Mouse (Mus musculus) bone marrow, adult 2 months (tissue): ENCODE results near the gene Ncapd2.

Source experiments
- CTCF ChIP-seq: fragments of 200-500 bp; IDR thresholded peaks from 2 replicates; pipeline ENCODE4 v1.5.1; 2011; ENCODE audit warnings: low read length, control low read depth; ENCODE audit not compliant: control insufficient read depth, insufficient read depth
- POLR2A ChIP-seq: fragments of 200-500 bp; IDR thresholded peaks from 2 replicates; pipeline ENCODE4 v1.6.1; 2011; ENCODE audit warnings: low read depth, mild to moderate bottlenecking, control low read depth, low read length, borderline replicate concordance; ENCODE audit not compliant: control insufficient read depth

DNA sequence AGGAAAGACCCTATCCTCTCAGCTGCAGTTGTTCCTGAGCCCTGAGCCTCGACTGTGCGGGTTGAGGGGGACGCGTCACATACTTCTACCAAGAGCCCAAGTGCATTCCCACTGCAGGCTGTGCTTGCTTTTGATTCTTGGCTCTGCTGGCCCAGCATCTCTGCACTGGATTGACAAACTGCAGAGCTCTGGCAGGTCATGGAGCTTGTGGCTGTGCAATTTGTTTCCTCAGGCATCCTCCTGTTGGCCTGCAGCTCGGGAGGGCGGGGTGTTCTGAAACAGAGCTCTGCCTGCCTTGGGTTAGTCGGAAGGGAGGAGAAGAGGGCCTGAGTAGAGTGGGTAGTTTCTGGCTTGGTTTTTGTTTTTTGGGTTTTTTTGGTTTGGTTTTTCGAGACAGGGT is 49.1 kb downstream of the Ncapd2 start:
- TF ChIP-seq POLR2A (no peak), CTCF (no peak)
